Mouse (Mus musculus) liver, postnatal 0 days (tissue): Measurements from ENCODE around the gene Eif2ak3. TPM values are rescaled to one million over a fixed set of nuclear protein-coding genes. Genes with fewer than 3 reads are reported as not detected.

ENCODE experiments used
- ATAC-seq: fragments of 200-750 bp; cut with Nextera tagmentation; 2 replicates; pipeline ENCODE4 v1.8.0; 2017; ENCODE audit warnings: mild to moderate bottlenecking, moderate library complexity
- DNase-seq: peaks from one replicate; pipeline ENCODE4 v3.0.0-alpha.2; 2016
- H3K27ac ChIP-seq: fragments of 300-500 bp; sonication (generic); 2 replicates; pipeline ENCODE4 v1.5.1; 2014; ENCODE audit warnings: antibody characterized with exemption, moderate library complexity, mild to moderate bottlenecking, low read depth
- H3K27me3 ChIP-seq: fragments of 300-500 bp; sonication (generic); 2 replicates; pipeline ENCODE4 v1.6.1; 2014; ENCODE audit warnings: low read length, control low read depth, mixed read lengths; ENCODE audit not compliant: insufficient read depth
- H3K36me3 ChIP-seq: fragments of 300-500 bp; sonication (generic); replicated peaks from 2 replicates; pipeline ENCODE4 v1.6.1; 2014; ENCODE audit warnings: mild to moderate bottlenecking, control low read depth, low read length, moderate library complexity, mixed read lengths; ENCODE audit not compliant: insufficient read depth
- H3K4me1 ChIP-seq: fragments of 300-500 bp; sonication (generic); 2 replicates; pipeline ENCODE4 v1.6.1; 2014; ENCODE audit warnings: antibody characterized with exemption, mild to moderate bottlenecking, control low read depth; ENCODE audit not compliant: insufficient read depth
- H3K4me2 ChIP-seq: fragments of 300-500 bp; sonication (generic); 2 replicates; pipeline ENCODE4 v1.6.1; 2014; ENCODE audit warnings: low read depth, mild to moderate bottlenecking, low read length, moderate library complexity, mixed read lengths
- H3K4me3 ChIP-seq: fragments of 300-500 bp; sonication (generic); 2 replicates; pipeline ENCODE4 v1.5.1; 2014; ENCODE audit warnings: low read depth, low read length
- H3K9ac ChIP-seq: fragments of 300-500 bp; sonication (generic); replicated peaks from 2 replicates; pipeline ENCODE4 v1.6.1; 2014; ENCODE audit warnings: mild to moderate bottlenecking, moderate library complexity
- H3K9me3 ChIP-seq: fragments of 300-500 bp; sonication (generic); 2 replicates; pipeline ENCODE4 v1.6.1; 2016; ENCODE audit warnings: mild to moderate bottlenecking, control low read depth, low read length, mixed read lengths
- CTCF ChIP-seq: sonication (generic); IDR thresholded peaks from 2 replicates; pipeline ENCODE4 v1.5.1; 2016; ENCODE audit warnings: antibody characterized with exemption, low read depth
- EP300 ChIP-seq: IDR thresholded peaks from 2 replicates; pipeline ENCODE4 v1.6.1; 2016; ENCODE audit warnings: antibody characterized with exemption, low read depth, mild to moderate bottlenecking
- WGBS: fragments of 180-500 bp; shearing (Covaris S2); extraction: QIAGEN DNeasy Blood & Tissue Kit; methylation state at CpG from one replicate; pipeline ENCODE4 v1.1.7; 2014; ENCODE audit not compliant: insufficient replicate concordance; 5-methylcytosine and 5-hydroxymethylcytosine counted together
- polyA plus RNA-seq: library from polyadenylated mRNA; unstranded; fragments of >200 nt; fragmentation: Nextera tagmentation; extraction: Ambion mirVana; gene quantifications from 2 replicates; pipeline ENCODE4 v1.2.1, GENCODE M21; 2015

Eif2ak3 gene
- polyA plus RNA-seq, 1 experiment from 2014 or later, result 4.4 TPM

DNA sequence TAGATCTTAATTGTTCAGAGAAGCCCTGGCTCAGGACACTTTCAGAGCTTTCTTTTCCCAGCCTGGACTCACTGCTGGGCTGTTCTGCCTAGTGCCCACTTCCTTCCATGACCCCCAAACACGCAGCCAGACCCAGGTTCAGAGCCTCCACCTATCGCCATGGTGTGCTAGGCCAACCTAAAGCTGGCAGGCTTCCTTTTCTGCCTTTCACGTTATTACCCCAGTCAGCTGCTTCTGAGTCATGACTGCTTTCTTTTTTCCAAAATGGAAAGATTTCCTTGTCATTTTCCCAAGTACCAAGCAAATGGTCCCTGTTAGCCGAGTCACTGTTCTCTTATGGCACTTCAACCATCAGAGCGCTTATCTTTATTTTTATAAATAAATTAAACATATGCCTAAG lies 4.0 kb upstream of the Eif2ak3 start:
- no peaks in the 10 kb centered on the region for H3K27me3 ChIP-seq
- no peak overlapping the region for H3K27ac ChIP-seq
- WGBS, result 64% methylated on average over 5 of the region's 5 CpGs
- H3K4me3 ChIP-seq, result no peak overlapping the region
- H3K36me3 ChIP-seq, result no peaks in the 10 kb centered on the region
- no peak for ATAC-seq
- DNase-seq, result no peak
- no peak overlapping the region for H3K4me2 ChIP-seq
- no peak overlapping the region for H3K9ac ChIP-seq
- TF ChIP-seq CTCF (no peak), EP300 (no peak)
- peaks cover 9% of the 10 kb centered on the region for H3K4me1 ChIP-seq
- H3K9me3 ChIP-seq, result no peaks in the 10 kb centered on the region

DNA sequence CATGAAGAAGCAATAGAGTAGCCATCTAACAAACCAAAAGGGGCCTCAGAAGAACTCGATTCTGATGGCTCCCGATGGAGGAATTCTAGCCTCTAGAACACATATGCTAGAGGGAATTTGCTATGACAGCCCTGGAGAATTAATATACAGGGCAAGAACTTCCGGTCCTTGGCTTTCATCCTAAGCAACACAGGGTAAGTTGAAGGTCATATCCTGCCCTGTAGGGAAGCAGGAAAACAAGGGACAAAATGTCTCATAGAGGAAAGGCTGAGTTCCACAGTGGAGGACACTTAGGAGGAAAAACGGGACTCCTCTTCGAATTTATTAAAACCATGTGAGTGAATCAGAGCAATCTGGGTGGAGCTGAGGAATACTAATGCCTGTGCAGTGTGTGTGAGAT lies 1.3 kb upstream of the Eif2ak3 start:
- H3K27me3 ChIP-seq, result no peaks in the 10 kb centered on the region
- H3K9ac ChIP-seq, result no peak overlapping the region
- ATAC-seq, result no peak
- no peaks in the 10 kb centered on the region for H3K9me3 ChIP-seq
- DNase-seq, result no peak
- TF ChIP-seq CTCF, result no peak
- TF ChIP-seq EP300, result 0 out of 2 replicates have a peak, but pooled peaks have one; percentile 15
- H3K4me1 ChIP-seq, result peaks cover 28% of the 10 kb centered on the region
- H3K4me2 ChIP-seq, result peak overlapping the region; percentile 69
- H3K36me3 ChIP-seq, result no peaks in the 10 kb centered on the region
- 62% methylated on average over 5 of the region's 5 CpGs for WGBS
- H3K4me3 ChIP-seq, result no peak overlapping the region
- H3K27ac ChIP-seq, result peak overlapping the region; percentile 66

DNA sequence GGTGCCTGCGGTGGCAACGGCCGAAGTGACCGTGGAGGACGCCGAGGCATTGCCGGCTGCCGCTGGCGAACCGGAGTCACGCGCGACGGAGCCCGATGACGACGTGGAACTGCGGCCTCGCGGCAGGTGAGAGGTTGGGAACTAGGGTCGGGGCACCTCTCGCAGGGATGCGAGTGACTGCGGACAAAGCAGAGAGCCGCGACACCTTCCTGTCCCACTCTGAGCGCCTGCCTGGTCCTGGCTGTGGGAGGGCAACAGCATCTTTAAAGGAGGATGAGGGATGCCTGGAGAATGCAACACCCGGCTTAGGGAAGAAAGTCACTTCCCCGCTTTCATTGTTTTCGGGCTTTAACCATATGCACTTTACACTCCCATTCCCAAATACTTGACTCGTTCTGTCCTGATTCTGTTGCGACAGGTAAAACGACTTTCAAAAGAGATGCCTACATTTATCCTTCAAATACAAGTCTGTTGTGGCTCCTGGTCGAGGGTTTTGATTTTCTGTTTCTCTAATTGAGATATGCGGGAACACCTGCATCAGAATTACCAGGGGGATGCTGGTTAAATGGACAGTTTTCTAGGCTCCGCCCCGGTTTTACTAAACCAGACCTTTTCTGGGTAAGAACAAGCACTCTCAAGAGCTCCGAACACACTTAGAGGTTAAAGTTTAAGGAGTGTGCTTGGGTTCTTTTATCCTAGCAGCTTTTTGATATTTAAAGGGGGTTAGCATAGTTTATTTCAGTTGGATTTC lies 756 bp downstream of the Eif2ak3 start:
- H3K9me3 ChIP-seq, result no peaks in the 10 kb centered on the region
- ATAC-seq (no peak; the same call in 1 of the 2 replicates), DNase-seq (no peak)
- peak overlapping the region; percentile 80 for H3K4me3 ChIP-seq
- WGBS, result 2% methylated on average over 38 of the region's 38 CpGs
- TF ChIP-seq EP300 (no peak), CTCF (no peak)
- H3K27me3 ChIP-seq, result no peaks in the 10 kb centered on the region
- H3K4me1 ChIP-seq, result peaks cover 34% of the 10 kb centered on the region
- 0 out of 2 replicates have a peak, but pooled peaks cover 2% of the 10 kb centered on the region for H3K36me3 ChIP-seq
- H3K4me2 ChIP-seq, result peak overlapping the region; percentile 83
- peak overlapping the region; percentile 85 for H3K9ac ChIP-seq
- H3K27ac ChIP-seq, result peak overlapping the region; percentile 86

DNA sequence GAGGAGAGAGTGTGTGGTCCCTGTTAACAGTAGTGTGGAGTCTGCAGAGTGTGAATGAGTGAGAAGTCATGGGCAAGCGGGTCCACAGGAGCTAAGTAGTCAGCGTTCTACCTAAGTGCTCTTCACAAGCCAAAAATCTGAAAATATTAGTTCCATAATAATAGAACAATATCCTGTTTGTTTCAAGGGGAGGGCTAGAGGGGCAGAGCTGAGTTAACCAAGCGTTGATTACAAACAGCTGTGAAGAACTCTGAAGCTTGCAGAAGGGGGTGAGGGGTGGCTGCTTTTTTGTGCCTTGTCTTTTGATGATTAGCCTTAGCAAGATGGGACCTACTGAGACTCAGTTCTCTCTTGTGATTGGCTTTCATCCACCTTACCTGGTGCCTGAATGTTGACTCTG lies 3.1 kb downstream of the Eif2ak3 start:
- Histone ChIP-seq H3K36me3 (0 out of 2 replicates have a peak, but pooled peaks cover 2% of the 10 kb centered on the region), H3K4me2 (peak overlapping the region; percentile 14; the same call in 1 of the 2 replicates), H3K27me3 (no peaks in the 10 kb centered on the region), H3K4me1 (peaks cover 40% of the 10 kb centered on the region), H3K4me3 (no peak overlapping the region), H3K9ac (no peak overlapping the region), H3K27ac (peak overlapping the region; percentile 56), H3K9me3 (no peaks in the 10 kb centered on the region)
- TF ChIP-seq EP300 (no peak), CTCF (no peak)
- WGBS, result 41% methylated on average over 3 of the region's 3 CpGs
- no peak for ATAC-seq
- no peak for DNase-seq

DNA sequence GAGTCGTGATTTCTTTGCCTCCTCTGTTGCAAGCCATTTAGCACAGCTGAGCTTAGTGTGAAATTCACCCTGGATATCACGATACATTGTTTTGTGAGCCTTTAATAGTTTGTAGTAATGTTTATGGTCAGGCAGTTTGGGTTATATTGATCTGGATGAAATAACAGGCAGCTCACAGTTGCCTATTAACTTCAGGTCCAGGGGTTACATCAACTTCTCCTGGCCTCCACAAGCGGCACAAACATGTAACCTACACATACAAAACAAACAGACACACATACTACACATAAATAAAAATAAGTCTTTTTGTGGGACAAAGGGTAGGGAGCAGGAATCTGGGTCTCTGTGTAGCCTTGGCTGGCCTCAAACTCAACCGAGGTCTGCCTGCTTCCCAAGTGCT lies 9.1 kb downstream of the Eif2ak3 start:
- TF ChIP-seq EP300 (no peak), CTCF (no peak)
- H3K27ac ChIP-seq, result peak overlapping the region; percentile 71
- DNase-seq (no peak), ATAC-seq (peak; percentile 77)
- H3K4me2 ChIP-seq, result no peak overlapping the region
- no peaks in the 10 kb centered on the region for H3K27me3 ChIP-seq
- H3K36me3 ChIP-seq, result peaks cover 6% of the 10 kb centered on the region
- H3K4me3 ChIP-seq, result no peak overlapping the region
- WGBS, result 65% methylated on average over 4 of the region's 4 CpGs
- peaks cover 40% of the 10 kb centered on the region for H3K4me1 ChIP-seq
- H3K9ac ChIP-seq, result no peak overlapping the region
- H3K9me3 ChIP-seq, result no peaks in the 10 kb centered on the region

DNA sequence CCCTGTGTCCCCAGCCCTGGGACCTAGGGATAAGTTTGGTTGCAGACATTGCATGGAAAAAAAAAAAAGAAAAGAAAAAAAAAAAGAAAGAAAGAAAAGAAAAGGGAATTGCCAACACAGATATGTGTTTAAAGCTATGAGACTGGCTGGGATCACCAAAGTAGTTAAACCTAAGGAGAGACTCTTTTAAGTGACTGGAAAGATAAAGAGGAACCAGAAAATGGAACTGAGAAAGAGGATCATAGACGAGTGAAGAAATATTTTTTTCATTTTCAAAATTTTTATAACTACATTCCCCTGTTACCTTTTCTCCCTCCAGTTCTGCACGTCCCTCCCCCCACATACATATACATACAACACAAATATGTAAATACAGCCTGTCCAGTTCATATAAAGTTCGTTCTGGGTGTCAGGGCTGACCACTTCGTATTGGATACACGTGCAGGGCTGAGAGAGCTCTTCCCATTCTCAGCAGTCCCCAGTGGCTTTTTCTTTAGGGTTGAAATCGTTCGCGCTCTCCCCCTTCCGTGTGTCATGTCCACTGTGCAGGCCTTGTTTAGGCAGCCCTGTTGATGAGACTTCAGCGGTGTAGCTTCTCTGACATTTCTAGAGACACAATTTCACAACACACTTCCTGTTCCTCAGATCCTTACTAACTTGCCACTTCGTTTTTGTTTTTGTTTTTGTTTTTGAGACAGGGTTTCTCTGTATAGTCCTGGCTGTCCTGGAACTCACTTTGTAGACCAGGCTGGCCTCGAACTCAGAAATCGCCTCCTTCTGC lies 11.4 kb downstream of the Eif2ak3 start:
- ATAC-seq (0 out of 2 replicates have a peak, but pooled peaks have one; percentile 26), DNase-seq (no peak)
- no peak overlapping the region for H3K9ac ChIP-seq
- H3K27ac ChIP-seq, result peak overlapping the region; percentile 83
- no peaks in the 10 kb centered on the region for H3K27me3 ChIP-seq
- peaks cover 24% of the 10 kb centered on the region for H3K36me3 ChIP-seq
- H3K4me3 ChIP-seq, result 0 out of 2 replicates have a peak overlapping the region, but pooled peaks have one; percentile 17
- H3K4me2 ChIP-seq, result peak overlapping the region; percentile 38
- H3K4me1 ChIP-seq, result peaks cover 35% of the 10 kb centered on the region
- 65% methylated on average over 13 of the region's 13 CpGs for WGBS
- TF ChIP-seq EP300, result no peak
- no peak for TF ChIP-seq CTCF
- H3K9me3 ChIP-seq, result no peaks in the 10 kb centered on the region
